Mouse (Mus musculus) myocyte (in vitro differentiated cells): ENCODE measurements around the gene Cerkl. TPM values are rescaled to one million over a fixed set of nuclear protein-coding genes. Genes with fewer than 3 reads are reported as not detected.

Source experiments
- H3K27me3 ChIP-seq: one replicate; pipeline ENCODE4 v1.6.1; 2011; ENCODE audit not compliant: control insufficient read depth, insufficient read depth, insufficient read length
- H3K36me3 ChIP-seq: one replicate; pipeline ENCODE4 v1.6.1; 2011; ENCODE audit not compliant: control insufficient read depth, insufficient read depth
- H3K4me2 ChIP-seq: one replicate; pipeline ENCODE4 v1.6.1; 2011; ENCODE audit warnings: low read depth, control low read depth
- H3K4me3 ChIP-seq: one replicate; pipeline ENCODE4 v1.5.1; 2011; ENCODE audit warnings: mild to moderate bottlenecking, control low read depth, moderate library complexity
- H3K79me2 ChIP-seq: one replicate; pipeline ENCODE4 v1.6.1; 2011; ENCODE audit not compliant: control insufficient read depth, insufficient read depth
- H3ac ChIP-seq: one replicate; pipeline ENCODE4 v1.6.1; 2011; ENCODE audit not compliant: control insufficient read depth, insufficient read length
- CEBPB ChIP-seq: IDR thresholded peaks from 2 replicates; pipeline ENCODE4 v1.6.1; 2011; ENCODE audit warnings: mild to moderate bottlenecking, moderate library complexity; ENCODE audit not compliant: poor library complexity, insufficient read depth, severe bottlenecking
- E2F4 ChIP-seq: IDR thresholded peaks from one replicate; pipeline ENCODE4 v1.6.1; 2011; ENCODE audit warnings: mild to moderate bottlenecking, control low read depth, moderate library complexity; ENCODE audit not compliant: insufficient read depth
- MAX ChIP-seq: IDR thresholded peaks from one replicate; pipeline ENCODE4 v1.6.1; 2011; ENCODE audit warnings: low read depth, mild to moderate bottlenecking, control low read depth
- MYOD1 ChIP-seq, 3 experiments: IDR thresholded peaks; one replicate each; pipeline ENCODE4 v1.6.1; 2011; ENCODE audit warnings: control low read depth in 2 of 3, low read depth in 2 of 3, mild to moderate bottlenecking in 2 of 3, moderate library complexity in 1 of 3; ENCODE audit not compliant: insufficient read length in 2 of 3, control insufficient read depth in 1 of 3
- MYOG ChIP-seq, 3 experiments: IDR thresholded peaks; one replicate each; pipeline ENCODE4 v1.6.1; 2011; ENCODE audit warnings: control low read depth in 2 of 3, low read depth in 2 of 3, mild to moderate bottlenecking in 2 of 3; ENCODE audit not compliant: insufficient read length in 2 of 3, control insufficient read depth in 1 of 3, insufficient read depth in 1 of 3
- POLR2A ChIP-seq: IDR thresholded peaks from one replicate; pipeline ENCODE4 v1.6.1; 2011; ENCODE audit warnings: low read depth, mild to moderate bottlenecking, control low read depth, moderate library complexity; ENCODE audit not compliant: insufficient read length
- POLR2AphosphoS2 ChIP-seq: IDR thresholded peaks from one replicate; pipeline ENCODE4 v1.6.1; 2011; ENCODE audit warnings: low read depth, control low read depth; ENCODE audit not compliant: insufficient read length
- REST ChIP-seq: IDR thresholded peaks from one replicate; pipeline ENCODE4 v1.6.1; 2011; ENCODE audit warnings: mild to moderate bottlenecking, control low read depth, moderate library complexity; ENCODE audit not compliant: insufficient read depth, insufficient read length
- SRF ChIP-seq: IDR thresholded peaks from one replicate; pipeline ENCODE4 v1.6.1; 2011; ENCODE audit warnings: low read depth; ENCODE audit not compliant: control insufficient read depth, insufficient read length
- TCF12 ChIP-seq: IDR thresholded peaks from one replicate; pipeline ENCODE4 v1.6.1; 2011; ENCODE audit warnings: mild to moderate bottlenecking, control low read depth; ENCODE audit not compliant: poor library complexity, insufficient read depth, severe bottlenecking
- TCF3 ChIP-seq: IDR thresholded peaks from one replicate; pipeline ENCODE4 v1.6.1; 2011; ENCODE audit warnings: low read depth, control low read depth; ENCODE audit not compliant: insufficient read length
- USF1 ChIP-seq: IDR thresholded peaks from one replicate; pipeline ENCODE4 v1.6.1; 2011; ENCODE audit warnings: low read depth, mild to moderate bottlenecking, control low read depth, moderate library complexity
- polyA plus RNA-seq: library from polyadenylated mRNA; unstranded; fragments of >200 nt; fragmentation: generic; extraction: Trizol; gene quantifications from one replicate; pipeline ENCODE4 v1.2.1, GENCODE M21; 2012; ENCODE audit warnings: missing spikeins

Cerkl gene
- polyA plus RNA-seq, 1 experiment: not detected

DNA sequence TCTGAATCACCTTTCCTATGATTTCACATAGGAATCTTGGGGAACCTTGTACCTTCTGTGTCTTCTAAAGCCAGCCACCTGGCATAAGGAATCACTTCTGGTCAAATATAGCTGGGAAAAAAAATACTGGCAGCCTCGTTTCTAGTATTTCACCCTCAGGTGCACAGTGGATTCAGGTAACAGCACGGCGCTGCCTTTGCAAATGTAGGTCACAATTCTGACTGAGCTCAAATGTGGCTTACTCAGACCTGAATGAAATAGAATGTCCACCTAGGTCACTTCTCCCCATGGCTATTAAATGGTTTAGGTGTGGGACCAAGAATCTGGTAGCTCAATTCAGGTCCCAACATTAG is 45.7 kb downstream of the Cerkl start:
- Histone ChIP-seq H3K4me2 (no peak overlapping the region), H3K79me2 (no peaks in the 10 kb centered on the region), H3K36me3 (no peaks in the 10 kb centered on the region), H3K27me3 (no peaks in the 10 kb centered on the region), H3ac (no peak overlapping the region), H3K4me3 (no peak overlapping the region)
- TF ChIP-seq SRF: no peak
- TF ChIP-seq MYOD1 (IDR thresholded peaks at IDR 0.05; ENCODE audit: control insufficient read depth in 1 of 3, insufficient read length in 2 of 3, low read depth in 2 of 3): no peak
- TF ChIP-seq CEBPB: no peak

DNA sequence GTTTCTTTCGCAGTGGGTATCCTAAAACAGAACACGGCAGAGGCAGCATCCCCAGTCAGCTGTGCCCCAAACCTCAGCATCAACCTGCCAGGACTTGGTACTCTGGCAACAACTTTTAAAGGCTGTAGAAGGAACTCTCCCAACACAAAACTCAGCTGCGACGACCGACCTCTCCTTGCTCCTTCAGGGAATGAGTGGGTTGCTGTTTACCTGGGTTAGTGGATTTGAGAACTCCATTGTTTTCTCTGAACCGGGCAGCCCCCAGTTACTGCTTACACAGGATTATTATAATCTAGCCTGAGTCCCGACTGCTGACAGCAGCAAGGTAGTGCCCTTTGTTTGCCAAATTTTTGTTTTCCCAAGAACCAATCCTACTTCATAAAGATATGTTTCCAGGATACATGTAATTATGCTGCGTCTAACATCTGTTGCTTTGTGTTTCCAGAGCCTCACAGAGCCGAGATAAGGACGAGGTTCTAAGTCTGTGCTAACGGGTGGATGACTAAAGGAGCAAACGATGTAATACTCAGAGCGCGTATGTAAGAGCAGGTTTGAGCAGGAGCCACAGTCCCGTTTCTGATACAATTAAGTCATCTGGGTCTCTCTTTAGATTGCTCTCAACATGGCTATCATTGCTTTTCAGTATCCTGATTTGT is 46.2 kb downstream of the Cerkl start:
- Histone ChIP-seq H3K4me2 (no peak overlapping the region), H3K79me2 (no peaks in the 10 kb centered on the region), H3K4me3 (no peak overlapping the region), H3K36me3 (no peaks in the 10 kb centered on the region), H3ac (no peak overlapping the region), H3K27me3 (no peaks in the 10 kb centered on the region)
- TF ChIP-seq SRF (no peak), CEBPB (peak; percentile 32; the same call in 1 of the 2 replicates)

DNA sequence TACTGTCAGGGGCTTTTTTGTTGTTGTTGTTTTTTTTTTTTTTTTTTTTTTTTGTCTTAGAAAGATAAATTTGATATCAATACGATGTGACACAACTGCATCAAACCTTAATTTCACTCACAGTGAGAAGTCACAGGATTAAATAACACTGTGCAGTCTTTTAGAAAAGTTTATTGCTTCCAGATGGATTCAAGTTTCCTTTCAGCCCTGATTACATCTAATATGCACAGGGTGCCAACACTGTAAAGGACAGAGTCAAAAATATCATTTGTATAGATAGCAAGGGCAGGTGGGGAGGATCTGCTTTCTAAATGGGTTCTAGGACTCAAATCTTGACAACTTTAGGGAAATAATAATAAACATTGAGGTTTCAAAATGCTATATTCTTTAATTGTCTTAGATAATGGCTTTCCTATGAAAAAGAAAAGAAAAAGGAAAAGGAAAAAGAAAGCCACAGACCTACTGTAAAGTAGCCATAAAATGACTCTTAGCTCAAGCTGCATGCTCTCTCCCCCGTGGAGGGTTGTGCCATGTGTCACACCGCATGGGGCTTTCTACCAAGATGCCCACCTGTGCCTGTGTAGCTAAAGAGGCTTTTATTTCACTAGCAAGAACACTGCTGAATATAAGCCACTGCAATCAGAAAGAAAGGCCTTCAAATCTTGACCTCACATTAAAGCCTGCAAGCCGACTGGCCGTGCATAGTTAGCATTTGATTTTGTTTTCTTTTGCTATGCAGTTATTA is 50.8 kb downstream of the Cerkl start:
- H3K36me3 ChIP-seq: no peaks in the 10 kb centered on the region
- no peak for TF ChIP-seq MAX
- TF ChIP-seq POLR2A: no peak
- TF ChIP-seq TCF12: no peak
- TF ChIP-seq E2F4: no peak
- no peak overlapping the region for H3K4me3 ChIP-seq
- H3ac ChIP-seq: no peak overlapping the region
- no peaks in the 10 kb centered on the region for H3K79me2 ChIP-seq
- H3K27me3 ChIP-seq: no peaks in the 10 kb centered on the region
- no peak overlapping the region for H3K4me2 ChIP-seq

DNA sequence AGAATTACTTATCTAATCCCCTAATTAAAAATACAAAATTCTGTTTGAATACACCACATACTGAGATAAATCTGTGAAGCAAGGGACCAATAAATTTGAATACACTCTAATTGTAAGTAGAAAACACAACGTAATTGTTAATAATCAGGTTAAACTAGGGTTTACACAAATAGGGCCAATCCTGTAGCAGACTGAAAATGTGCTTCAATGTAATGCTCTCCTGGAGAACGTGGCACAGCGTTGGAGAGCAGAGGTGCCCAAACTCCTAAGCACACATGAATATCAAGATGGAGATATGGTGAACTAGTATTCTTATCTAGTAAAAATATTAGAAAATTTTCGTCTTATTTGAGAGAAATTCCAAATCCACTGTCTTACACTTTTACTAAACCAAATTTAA is 56.5 kb downstream of the Cerkl start:
- Histone ChIP-seq H3K4me2 (no peak overlapping the region), H3K4me3 (no peak overlapping the region), H3ac (no peak overlapping the region), H3K27me3 (no peaks in the 10 kb centered on the region), H3K79me2 (no peaks in the 10 kb centered on the region), H3K36me3 (no peaks in the 10 kb centered on the region)
- no peak for TF ChIP-seq MYOG (IDR thresholded peaks at IDR 0.05; ENCODE audit: control insufficient read depth in 1 of 3, insufficient read depth in 1 of 3, insufficient read length in 2 of 3, low read depth in 2 of 3)
- no peak for TF ChIP-seq CEBPB

DNA sequence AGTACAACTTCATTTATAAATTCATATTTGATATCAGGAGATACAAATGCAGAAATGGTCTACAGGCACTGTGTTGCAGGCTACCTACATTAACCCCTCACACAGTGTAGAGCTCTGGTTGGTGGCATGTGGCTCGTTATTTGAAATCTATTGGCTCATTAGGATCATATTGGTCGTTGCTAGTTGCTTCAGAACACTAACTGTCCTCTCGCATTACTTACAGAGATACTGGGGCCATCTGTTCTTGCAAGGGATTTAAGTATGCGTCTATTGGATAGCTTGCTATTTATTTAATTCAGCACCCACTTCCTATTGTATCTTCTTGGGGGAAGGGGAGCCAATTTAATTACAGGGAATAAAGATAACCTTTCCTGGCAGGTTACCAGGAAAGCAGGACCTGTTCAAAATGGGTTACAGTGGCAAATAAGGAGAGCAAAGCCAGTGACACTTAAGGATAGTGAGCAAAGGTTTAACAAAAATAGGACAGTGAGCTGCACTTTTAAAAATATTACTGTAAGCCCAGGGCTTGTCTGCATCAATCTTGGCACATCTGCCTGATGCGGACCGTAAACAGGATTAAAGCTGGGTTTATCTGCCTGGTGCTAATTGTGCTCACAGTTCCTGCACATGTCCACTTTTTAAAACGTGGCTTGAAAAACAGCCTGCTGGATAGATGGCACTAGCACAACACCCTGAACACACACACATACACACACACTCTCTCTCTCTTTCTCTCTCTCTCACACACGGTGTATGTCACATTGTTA is 57.2 kb downstream of the Cerkl start:
- Histone ChIP-seq H3K27me3 (no peaks in the 10 kb centered on the region), H3K4me2 (peak overlapping the region; percentile 68), H3K4me3 (no peak overlapping the region), H3ac (no peak overlapping the region), H3K79me2 (no peaks in the 10 kb centered on the region), H3K36me3 (no peaks in the 10 kb centered on the region)
- TF ChIP-seq TCF3 (no peak), REST (no peak)

DNA sequence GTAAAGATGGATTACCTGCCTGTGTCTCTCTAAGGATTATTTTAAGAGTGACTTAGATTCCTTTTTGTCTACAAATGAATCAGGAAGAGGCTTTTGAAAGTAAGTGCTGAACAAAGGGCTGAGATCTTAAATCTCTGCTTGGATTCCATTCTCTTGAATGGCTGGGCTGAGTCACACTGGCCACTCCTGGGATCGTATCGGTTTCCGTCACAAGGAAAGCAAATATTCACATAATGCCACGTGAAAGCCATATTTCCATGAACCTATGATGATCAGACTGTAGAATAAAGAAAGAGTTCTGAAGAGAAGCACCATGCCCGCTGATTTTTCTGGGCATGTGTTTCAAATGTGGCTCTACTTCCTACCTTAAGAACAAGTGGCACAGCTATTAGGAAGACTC is 57.8 kb downstream of the Cerkl start:
- TF ChIP-seq POLR2AphosphoS2: no peak
- TF ChIP-seq MYOG (IDR thresholded peaks at IDR 0.05; ENCODE audit: control insufficient read depth in 1 of 3, insufficient read depth in 1 of 3, insufficient read length in 2 of 3, low read depth in 2 of 3): no peak
- no peak for TF ChIP-seq TCF3
- TF ChIP-seq CEBPB: no peak
- TF ChIP-seq POLR2A: no peak
- TF ChIP-seq TCF12: no peak
- no peak for TF ChIP-seq E2F4
- TF ChIP-seq MAX: no peak
- no peak for TF ChIP-seq REST
- TF ChIP-seq SRF: no peak
- TF ChIP-seq MYOD1 (IDR thresholded peaks at IDR 0.05; ENCODE audit: control insufficient read depth in 1 of 3, insufficient read length in 2 of 3, low read depth in 2 of 3): no peak
- no peak for TF ChIP-seq USF1
- H3K4me2 ChIP-seq: peak overlapping the region; percentile 68
- H3K36me3 ChIP-seq: no peaks in the 10 kb centered on the region
- H3K27me3 ChIP-seq: no peaks in the 10 kb centered on the region
- H3K79me2 ChIP-seq: no peaks in the 10 kb centered on the region
- H3K4me3 ChIP-seq: no peak overlapping the region
- no peak overlapping the region for H3ac ChIP-seq
